Mouse (Mus musculus) embryonic facial prominence, embryonic 15.5 days (tissue): ENCODE results near the gene Cdh15. TPM values are rescaled to one million over a fixed set of nuclear protein-coding genes. Genes with fewer than 3 reads are reported as not detected.

Experiments used
- ATAC-seq: fragments of 200-750 bp; cut with Nextera tagmentation; 2 replicates; pipeline ENCODE4 v1.8.0; 2017; ENCODE audit warnings: low read depth, moderate TSS enrichment; ENCODE audit not compliant: insufficient number of reproducible peaks, low FRiP score, low TSS enrichment
- H3K27ac ChIP-seq: fragments of 300-500 bp; sonication (generic); replicated peaks from 2 replicates; pipeline ENCODE4 v1.5.1; 2015; ENCODE audit warnings: mild to moderate bottlenecking, inconsistent platforms
- H3K27me3 ChIP-seq: fragments of 300-500 bp; sonication (generic); 2 replicates; pipeline ENCODE4 v1.6.1; 2015; ENCODE audit warnings: inconsistent platforms
- H3K36me3 ChIP-seq: fragments of 300-500 bp; sonication (generic); 2 replicates; pipeline ENCODE4 v1.6.1; 2015; ENCODE audit warnings: mild to moderate bottlenecking, inconsistent platforms
- H3K4me1 ChIP-seq: fragments of 300-500 bp; sonication (generic); 2 replicates; pipeline ENCODE4 v1.6.1; 2015; ENCODE audit warnings: inconsistent platforms
- H3K4me2 ChIP-seq: fragments of 300-500 bp; sonication (generic); replicated peaks from 2 replicates; pipeline ENCODE4 v1.6.1; 2015; ENCODE audit warnings: mild to moderate bottlenecking, inconsistent platforms
- H3K4me3 ChIP-seq: fragments of 300-500 bp; sonication (generic); replicated peaks from 2 replicates; pipeline ENCODE4 v1.5.1; 2015; ENCODE audit warnings: mild to moderate bottlenecking, inconsistent platforms
- H3K9ac ChIP-seq: fragments of 300-500 bp; sonication (generic); 2 replicates; pipeline ENCODE4 v1.6.1; 2015; ENCODE audit warnings: inconsistent platforms
- H3K9me3 ChIP-seq: fragments of 300-500 bp; sonication (generic); replicated peaks from 2 replicates; pipeline ENCODE4 v1.6.1; 2016; ENCODE audit warnings: inconsistent platforms
- WGBS: fragments of 180-500 bp; shearing (Covaris S2); methylation state at CpG from one replicate; pipeline ENCODE4 v1.1.7; 2015; 5-methylcytosine and 5-hydroxymethylcytosine counted together
- polyA plus RNA-seq: library from polyadenylated mRNA; unstranded; fragments of >200 nt; fragmentation: Nextera tagmentation; extraction: Ambion mirVana; gene quantifications from 2 replicates; pipeline ENCODE4 v1.2.1, GENCODE M21; 2015

Gene Cdh15
- polyA plus RNA-seq, 1 experiment from 2014 or later: 27.4 TPM

DNA sequence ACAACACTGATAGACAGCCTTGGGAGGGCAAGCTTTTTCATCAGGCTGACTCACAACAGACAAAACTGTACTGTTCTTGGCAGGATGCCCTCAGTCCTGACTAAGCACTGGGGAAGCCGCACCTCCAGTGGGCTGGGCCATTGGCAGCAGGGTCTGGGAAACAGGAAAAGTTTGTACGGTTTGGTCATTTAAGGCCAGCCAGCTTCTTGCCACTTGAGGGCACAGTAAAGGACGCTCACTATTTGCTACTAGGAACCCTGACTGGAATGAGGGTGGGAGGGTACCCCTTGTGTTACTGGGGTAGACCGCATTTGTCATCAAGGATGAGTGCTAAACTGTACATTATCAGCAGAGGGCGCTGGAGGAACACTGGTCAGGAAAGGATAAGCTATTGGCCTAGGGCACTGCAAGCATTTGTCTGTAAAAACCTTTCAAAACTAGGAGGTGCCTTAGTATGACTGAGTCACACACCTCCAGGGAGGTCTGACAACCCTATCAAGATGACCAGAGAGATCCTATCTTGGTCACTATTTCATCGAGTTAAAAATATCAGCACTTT is 58.8 kb downstream of the Cdh15 start:
- peak; percentile 64 for ATAC-seq
- peaks cover 20% of the 10 kb centered on the region for H3K4me1 ChIP-seq
- WGBS: 38% methylated on average over 6 of the region's 6 CpGs

GRCm38 (mm10) chr8:122912150-122912549 is 64.4 kb downstream of the Cdh15 start:
- H3K4me1 ChIP-seq: peaks cover 8% of the 10 kb centered on the region
- no peak overlapping the region for H3K9ac ChIP-seq
- H3K4me2 ChIP-seq: no peak overlapping the region
- no peaks in the 10 kb centered on the region for H3K9me3 ChIP-seq
- no peak overlapping the region for H3K4me3 ChIP-seq
- H3K36me3 ChIP-seq: peaks cover 46% of the 10 kb centered on the region
- ATAC-seq: no peak
- 76% methylated on average over 3 of the region's 3 CpGs for WGBS
- H3K27me3 ChIP-seq: no peaks in the 10 kb centered on the region
- no peak overlapping the region for H3K27ac ChIP-seq

More for the DNA sequence above, 58.8 kb downstream of the Cdh15 start:
- Histone ChIP-seq H3K4me2 (0 out of 2 replicates have a peak overlapping the region, but pooled peaks have one; percentile 6), H3K27ac (peak overlapping the region; percentile 29), H3K4me3 (no peak overlapping the region), H3K36me3 (peaks cover 19% of the 10 kb centered on the region), H3K9me3 (no peaks in the 10 kb centered on the region), H3K27me3 (no peaks in the 10 kb centered on the region), H3K9ac (no peak overlapping the region)

DNA sequence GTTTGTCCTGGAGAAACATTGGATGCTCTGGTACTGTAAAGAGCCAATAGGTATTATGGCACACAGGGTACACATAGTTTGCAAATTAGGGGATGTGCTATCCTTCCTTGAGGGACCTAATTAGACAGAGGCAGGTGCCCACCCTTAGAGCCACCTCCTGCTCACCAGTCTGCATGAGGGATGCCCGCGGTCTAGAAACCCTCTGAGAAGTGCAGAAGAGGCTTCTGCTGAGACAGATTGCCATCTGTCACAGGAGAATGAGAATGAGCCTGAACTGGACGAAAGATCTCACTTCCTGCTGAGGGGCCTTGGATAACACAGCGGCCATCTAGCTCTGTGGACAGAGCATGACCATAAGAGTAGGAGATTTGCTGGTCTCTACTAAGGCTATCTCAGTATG is 65.1 kb downstream of the Cdh15 start:
- H3K9ac ChIP-seq: no peak overlapping the region
- H3K27me3 ChIP-seq: no peaks in the 10 kb centered on the region
- H3K9me3 ChIP-seq: no peaks in the 10 kb centered on the region
- H3K4me1 ChIP-seq: peaks cover 15% of the 10 kb centered on the region
- no peak overlapping the region for H3K27ac ChIP-seq
- H3K36me3 ChIP-seq: peaks cover 38% of the 10 kb centered on the region
- H3K4me3 ChIP-seq: no peak overlapping the region
- WGBS: 89% methylated on average over 4 of the region's 4 CpGs
- no peak overlapping the region for H3K4me2 ChIP-seq
- no peak for ATAC-seq

DNA sequence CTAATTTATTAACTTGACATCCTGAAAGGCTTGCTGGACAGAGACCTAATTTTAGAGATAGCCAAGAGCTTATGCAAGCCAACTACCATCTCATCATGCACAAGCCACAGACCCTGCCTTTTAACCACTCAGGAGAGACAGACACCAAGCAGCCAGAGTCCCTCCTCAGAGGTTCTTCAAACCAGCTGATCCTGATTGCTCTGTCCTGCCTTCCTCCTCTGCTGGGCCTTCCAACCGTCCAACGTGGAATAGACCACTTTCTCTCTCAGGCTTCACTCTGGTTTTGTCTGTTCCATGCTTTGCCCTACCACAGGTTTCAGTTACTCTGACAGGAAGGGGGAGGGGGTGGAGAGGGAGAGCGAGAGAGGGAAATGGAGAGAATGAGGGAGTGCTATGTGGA is 69.0 kb downstream of the Cdh15 start:
- 0 out of 2 replicates have a peak overlapping the region, but pooled peaks have one; percentile 77 for H3K27ac ChIP-seq
- no peak for ATAC-seq
- H3K9ac ChIP-seq: no peak overlapping the region
- H3K4me1 ChIP-seq: peaks cover 33% of the 10 kb centered on the region
- no peak overlapping the region for H3K4me3 ChIP-seq
- H3K9me3 ChIP-seq: no peaks in the 10 kb centered on the region
- H3K27me3 ChIP-seq: no peaks in the 10 kb centered on the region
- no peak overlapping the region for H3K4me2 ChIP-seq
- peaks cover 29% of the 10 kb centered on the region for H3K36me3 ChIP-seq
- WGBS: 35% methylated on average over 3 of the region's 3 CpGs

Other genes starting within 250 kb of the Cdh15 start
- gene Galns, start 236.5 kb upstream of the Cdh15 start, polyA plus RNA-seq: 11.3 TPM in 2 replicates
- gene Trappc2l, start 236.3 kb upstream of the Cdh15 start, polyA plus RNA-seq: 54.5 and 62.3 TPM in 2 replicates
- 0.63 and 1.2 TPM in 2 replicates for gene Pabpn1l, start 225.2 kb upstream of the Cdh15 start, polyA plus RNA-seq
- 6.2 and 6.4 TPM in 2 replicates for gene Cbfa2t3, start 148.9 kb upstream of the Cdh15 start, polyA plus RNA-seq
- gene Acsf3, start 72.5 kb upstream of the Cdh15 start, polyA plus RNA-seq: 17.1 and 17.2 TPM in 2 replicates
- gene Ankrd11, start 194.3 kb downstream of the Cdh15 start, polyA plus RNA-seq: 56.3 and 69.1 TPM in 2 replicates
- gene Spg7, start 215.0 kb downstream of the Cdh15 start, polyA plus RNA-seq: 40.8 and 41.5 TPM in 2 replicates